Mouse (Mus musculus) adipose tissue, adult 10 weeks (tissue): ENCODE measurements around the gene Hp. TPM values are rescaled to one million over a fixed set of nuclear protein-coding genes. Genes with fewer than 3 reads are reported as not detected.

Experiments
- polyA plus RNA-seq: library from polyadenylated mRNA; stranded (reverse); fragments of 350-450 nt; fragmentation: Illumina TruSeq; extraction: RNeasy Lipid Tissue Mini Kit (QIAGEN cat#74804); gene quantifications from one replicate; pipeline ENCODE4 v1.2.3, GENCODE M21; 2014; ENCODE audit warnings: low read depth, low replicate concordance

Gene Hp
- polyA plus RNA-seq: 1,860 TPM

GRCm38 (mm10) chr8:109578900-109579301, at the start of gene Hp:
TSS of gene Hp (minus strand) at chr8:109579172.

GRCm38 (mm10) chr8:109614243-109615210, 35.6 kb upstream of the Hp start, which contains the start of gene Pkd1l3:
TSS of gene Pkd1l3 (plus strand) at chr8:109614517.

GRCm38 (mm10) chr8:109608271-109609152, 29.5 kb upstream of the Hp start, which contains the start of gene Dhodh:
TSS of gene Dhodh (minus strand) at chr8:109608673.

GRCm38 (mm10) chr8:109565498-109566333, 13.3 kb downstream of the Hp start, which contains the start of the genes Dhx38 and Txnl4b:
TSS of gene Dhx38 (minus strand) at chr8:109565861.
TSS of gene Txnl4b (plus strand) at chr8:109565892.

Other genes starting within 250 kb of the Hp start
- gene Pmfbp1, start 85.1 kb downstream of the Hp start, polyA plus RNA-seq: 7.3 TPM
- gene Dhx38, start 13.3 kb downstream of the Hp start, polyA plus RNA-seq: 16.6 TPM
- gene Txnl4b, start 13.3 kb downstream of the Hp start, polyA plus RNA-seq: 12.3 TPM
- 18.5 TPM for gene Dhodh, start 29.5 kb upstream of the Hp start, polyA plus RNA-seq
- 1.2 TPM for gene Pkd1l3, start 35.3 kb upstream of the Hp start, polyA plus RNA-seq
- gene Ist1, start 114.1 kb upstream of the Hp start, polyA plus RNA-seq: 74.1 TPM
- gene Zfp821, start 126.4 kb upstream of the Hp start, polyA plus RNA-seq: 11.2 TPM
- gene Atxn1l, start 158.6 kb upstream of the Hp start, polyA plus RNA-seq: 14.7 TPM
- gene Ap1g1, start 199.4 kb upstream of the Hp start, polyA plus RNA-seq: 63.7 TPM